Mouse (Mus musculus): ENCODE results near the gene Golga3.

The Golga3 gene

GRCm38 (mm10) chr5:110176362-110177020, at the start of gene Golga3:
TSS of gene Golga3 (plus strand) at chr5:110176701.
- in situ Hi-C loops (cut with MboI) = no loop called here

- in situ Hi-C loops (cut with MboI) = no loop called here
Observed at GRCm38 (mm10) chr5:110135293-110136086, 41.0 kb upstream of the Golga3 start, which contains the start of gene Chfr. TSS of gene Chfr (plus strand) at chr5:110135842.

- in situ Hi-C loops (cut with MboI) = no loop called here
Observed at GRCm38 (mm10) chr5:110136087-110136464, 40.4 kb upstream of the Golga3 start.

GRCm38 (mm10) chr5:110137816-110138215, 38.7 kb upstream of the Golga3 start:
- in situ Hi-C loops (cut with MboI) = no loop called here

GRCm38 (mm10) chr5:110139325-110139724, 37.2 kb upstream of the Golga3 start:
- in situ Hi-C loops (cut with MboI) = no loop called here

- in situ Hi-C loops (cut with MboI) = no loop called here
Observed at GRCm38 (mm10) chr5:110140424-110140823, 36.1 kb upstream of the Golga3 start.

- in situ Hi-C loops (cut with MboI) = no loop called here
Observed at GRCm38 (mm10) chr5:110142309-110142708, 34.2 kb upstream of the Golga3 start.

- in situ Hi-C loops (cut with MboI) = no loop called here
Observed at GRCm38 (mm10) chr5:110143007-110143406, 33.5 kb upstream of the Golga3 start.

- in situ Hi-C loops (cut with MboI) = no loop called here
Observed at GRCm38 (mm10) chr5:110169374-110169773, 7.1 kb upstream of the Golga3 start.

GRCm38 (mm10) chr5:110177021-110177420, 520 bp downstream of the Golga3 start:
- in situ Hi-C loops (cut with MboI) = no loop called here

GRCm38 (mm10) chr5:110178628-110179027, 2.1 kb downstream of the Golga3 start:
- in situ Hi-C loops (cut with MboI) = no loop called here

- in situ Hi-C loops (cut with MboI) = no loop called here
Observed at GRCm38 (mm10) chr5:110181716-110182115, 5.2 kb downstream of the Golga3 start.

GRCm38 (mm10) chr5:110203164-110203895, 26.8 kb downstream of the Golga3 start:
- in situ Hi-C loops (cut with MboI) = no loop called here

- in situ Hi-C loops (cut with MboI) = no loop called here
Observed at GRCm38 (mm10) chr5:110204777-110205176, 28.3 kb downstream of the Golga3 start.

- in situ Hi-C loops (cut with MboI) = no loop called here
Observed at GRCm38 (mm10) chr5:110211312-110211711, 34.8 kb downstream of the Golga3 start.

GRCm38 (mm10) chr5:110216780-110217179, 40.3 kb downstream of the Golga3 start:
- in situ Hi-C loops (cut with MboI) = no loop called here

GRCm38 (mm10) chr5:110220331-110220730, 43.8 kb downstream of the Golga3 start:
- in situ Hi-C loops (cut with MboI) = no loop called here

- in situ Hi-C loops (cut with MboI) = no loop called here
Observed at GRCm38 (mm10) chr5:110222757-110223156, 46.3 kb downstream of the Golga3 start.

GRCm38 (mm10) chr5:110225056-110225455, 48.6 kb downstream of the Golga3 start:
- in situ Hi-C loops (cut with MboI) = no loop called here

- in situ Hi-C loops (cut with MboI) = no loop called here
Observed at GRCm38 (mm10) chr5:110227336-110227883, 50.9 kb downstream of the Golga3 start.

- in situ Hi-C loops (cut with MboI) = no loop called here
Observed at GRCm38 (mm10) chr5:110230401-110230779, 53.9 kb downstream of the Golga3 start.

GRCm38 (mm10) chr5:110230780-110231461, 54.4 kb downstream of the Golga3 start, which contains the start of gene Ankle2:
TSS of gene Ankle2 (plus strand) at chr5:110231004.
- in situ Hi-C loops (cut with MboI) = no loop called here
